Mouse (Mus musculus): ENCODE data around the gene Csk. TPM values are rescaled to one million over a fixed set of nuclear protein-coding genes. Genes with fewer than 3 reads are reported as not detected.

The Csk gene
- polyA plus RNA-seq (2015; fragmentation: Nextera tagmentation; extraction: Ambion mirVana), result 38.2 and 39.2 TPM in 2 replicates

- Histone ChIP-seq H3K9ac (ENCODE audit: low read depth, low read length) (no peak within 1 kb of the TSS), H3K9me3 (replicated peaks; ENCODE audit: control insufficient read depth, low read length, poor library complexity, severe bottlenecking) (no peaks in the 10 kb centered on the region), H3K27ac (ENCODE audit: low read length) (no peak within 1 kb of the TSS), H3K4me1 (ENCODE audit: control insufficient read depth, insufficient read depth, low read length) (peaks cover 3% of the 10 kb centered on the region; the same call in 1 of the 2 replicates), H3K4me2 (ENCODE audit: low read length) (no peak within 1 kb of the TSS), H3K27me3 (ENCODE audit: control insufficient read depth, insufficient read depth, low read depth, low read length) (no peaks in the 10 kb centered on the region), H3K4me3 (ENCODE audit: low read depth, low read length) (no peak within 1 kb of the TSS), H3K36me3 (ENCODE audit: control insufficient read depth, insufficient read depth, low read length) (no peaks in the 10 kb centered on the region)
- ATAC-seq, result no peak
- WGBS, result 36% methylated on average over 5 of the region's 5 CpGs
Measured at GRCm38 (mm10) chr9:57653283-57653682, at the start of gene Csk. Csk (minus strand) TSS chr9:57653631.

GRCm38 (mm10) chr9:57698466-57699150, 45.2 kb upstream of the Csk start:
- peaks cover 9% of the 10 kb centered on the region for H3K4me1 ChIP-seq (ENCODE audit: control insufficient read depth, insufficient read depth, low read length)
- no peak overlapping the region for H3K4me2 ChIP-seq (ENCODE audit: low read length)
- ATAC-seq, result no peak
- H3K9me3 ChIP-seq (replicated peaks; ENCODE audit: control insufficient read depth, low read length, poor library complexity, severe bottlenecking), result no peaks in the 10 kb centered on the region
- no peak overlapping the region for H3K27ac ChIP-seq (ENCODE audit: low read length)
- peaks cover 7% of the 10 kb centered on the region; the same call in 1 of the 2 replicates for H3K27me3 ChIP-seq (ENCODE audit: control insufficient read depth, insufficient read depth, low read depth, low read length)
- 85% methylated on average over 1 of the region's 1 CpGs for WGBS
- H3K4me3 ChIP-seq (ENCODE audit: low read depth, low read length), result no peak overlapping the region
- no peak overlapping the region for H3K9ac ChIP-seq (ENCODE audit: low read depth, low read length)
- no peaks in the 10 kb centered on the region for H3K36me3 ChIP-seq (ENCODE audit: control insufficient read depth, insufficient read depth, low read length)

GRCm38 (mm10) chr9:57697380-57697779, 43.9 kb upstream of the Csk start:
- Histone ChIP-seq H3K4me3 (ENCODE audit: low read depth, low read length) (no peak overlapping the region), H3K36me3 (ENCODE audit: control insufficient read depth, insufficient read depth, low read length) (no peaks in the 10 kb centered on the region), H3K27me3 (ENCODE audit: control insufficient read depth, insufficient read depth, low read depth, low read length) (peaks cover 7% of the 10 kb centered on the region; the same call in 1 of the 2 replicates), H3K9ac (ENCODE audit: low read depth, low read length) (no peak overlapping the region), H3K4me1 (ENCODE audit: control insufficient read depth, insufficient read depth, low read length) (peaks cover 9% of the 10 kb centered on the region), H3K4me2 (ENCODE audit: low read length) (no peak overlapping the region), H3K9me3 (replicated peaks; ENCODE audit: control insufficient read depth, low read length, poor library complexity, severe bottlenecking) (no peaks in the 10 kb centered on the region), H3K27ac (ENCODE audit: low read length) (no peak overlapping the region)
- WGBS, result 26% methylated on average over 4 of the region's 4 CpGs
- peak; percentile 33; the same call in 1 of the 2 replicates for ATAC-seq

GRCm38 (mm10) chr9:57696380-57697285, 43.2 kb upstream of the Csk start:
- Histone ChIP-seq H3K9me3 (replicated peaks; ENCODE audit: control insufficient read depth, low read length, poor library complexity, severe bottlenecking) (no peaks in the 10 kb centered on the region), H3K4me2 (ENCODE audit: low read length) (peak overlapping the region; percentile 74), H3K9ac (ENCODE audit: low read depth, low read length) (peak overlapping the region; percentile 58), H3K27me3 (ENCODE audit: control insufficient read depth, insufficient read depth, low read depth, low read length) (peaks cover 7% of the 10 kb centered on the region; the same call in 1 of the 2 replicates), H3K36me3 (ENCODE audit: control insufficient read depth, insufficient read depth, low read length) (no peaks in the 10 kb centered on the region), H3K4me3 (ENCODE audit: low read depth, low read length) (peak overlapping the region; percentile 44), H3K4me1 (ENCODE audit: control insufficient read depth, insufficient read depth, low read length) (peaks cover 9% of the 10 kb centered on the region), H3K27ac (ENCODE audit: low read length) (no peak overlapping the region)
- ATAC-seq, result peak; percentile 80
- WGBS, result 1% methylated on average over 42 of the region's 42 CpGs

- H3K4me1 ChIP-seq (ENCODE audit: control insufficient read depth, insufficient read depth, low read length), result peaks cover 9% of the 10 kb centered on the region
- ATAC-seq, result no peak
- no peak overlapping the region for H3K9ac ChIP-seq (ENCODE audit: low read depth, low read length)
- H3K4me2 ChIP-seq (ENCODE audit: low read length), result no peak overlapping the region
- WGBS, result 80% methylated on average over 2 of the region's 2 CpGs
- H3K36me3 ChIP-seq (ENCODE audit: control insufficient read depth, insufficient read depth, low read length), result no peaks in the 10 kb centered on the region
- no peaks in the 10 kb centered on the region for H3K9me3 ChIP-seq (replicated peaks; ENCODE audit: control insufficient read depth, low read length, poor library complexity, severe bottlenecking)
- no peak overlapping the region for H3K4me3 ChIP-seq (ENCODE audit: low read depth, low read length)
- no peak overlapping the region for H3K27ac ChIP-seq (ENCODE audit: low read length)
- H3K27me3 ChIP-seq (ENCODE audit: control insufficient read depth, insufficient read depth, low read depth, low read length), result peaks cover 7% of the 10 kb centered on the region; the same call in 1 of the 2 replicates
Measured at GRCm38 (mm10) chr9:57694108-57694507, 40.7 kb upstream of the Csk start.

GRCm38 (mm10) chr9:57688606-57689005, 35.2 kb upstream of the Csk start:
- 87% methylated on average over 2 of the region's 2 CpGs for WGBS
- no peak for ATAC-seq
- H3K36me3 ChIP-seq (ENCODE audit: control insufficient read depth, insufficient read depth, low read length), result no peaks in the 10 kb centered on the region
- H3K27ac ChIP-seq (ENCODE audit: low read length), result no peak overlapping the region
- H3K4me3 ChIP-seq (ENCODE audit: low read depth, low read length), result no peak overlapping the region
- H3K4me2 ChIP-seq (ENCODE audit: low read length), result no peak overlapping the region
- H3K9me3 ChIP-seq (replicated peaks; ENCODE audit: control insufficient read depth, low read length, poor library complexity, severe bottlenecking), result no peaks in the 10 kb centered on the region
- no peaks in the 10 kb centered on the region for H3K27me3 ChIP-seq (ENCODE audit: control insufficient read depth, insufficient read depth, low read depth, low read length)
- no peak overlapping the region for H3K9ac ChIP-seq (ENCODE audit: low read depth, low read length)
- no peaks in the 10 kb centered on the region for H3K4me1 ChIP-seq (ENCODE audit: control insufficient read depth, insufficient read depth, low read length)

- ATAC-seq, result no peak
Measured at GRCm38 (mm10) chr9:57688158-57688557, 34.7 kb upstream of the Csk start.

GRCm38 (mm10) chr9:57687751-57688150, 34.3 kb upstream of the Csk start, which contains the start of gene Cyp1a1:
Cyp1a1 (plus strand) TSS chr9:57687928.
- Histone ChIP-seq H3K27ac (ENCODE audit: low read length) (no peak within 1 kb of the TSS), H3K4me1 (ENCODE audit: control insufficient read depth, insufficient read depth, low read length) (no peaks in the 10 kb centered on the region), H3K27me3 (ENCODE audit: control insufficient read depth, insufficient read depth, low read depth, low read length) (no peaks in the 10 kb centered on the region), H3K4me3 (ENCODE audit: low read depth, low read length) (no peak within 1 kb of the TSS), H3K36me3 (ENCODE audit: control insufficient read depth, insufficient read depth, low read length) (no peaks in the 10 kb centered on the region), H3K9me3 (replicated peaks; ENCODE audit: control insufficient read depth, low read length, poor library complexity, severe bottlenecking) (no peaks in the 10 kb centered on the region), H3K4me2 (ENCODE audit: low read length) (no peak within 1 kb of the TSS), H3K9ac (ENCODE audit: low read depth, low read length) (no peak within 1 kb of the TSS)
- ATAC-seq, result no peak
- 93% methylated on average over 2 of the region's 2 CpGs for WGBS

More at GRCm38 (mm10) chr9:57688158-57688557, 34.7 kb upstream of the Csk start:
- Histone ChIP-seq H3K4me1 (ENCODE audit: control insufficient read depth, insufficient read depth, low read length) (no peaks in the 10 kb centered on the region), H3K4me3 (ENCODE audit: low read depth, low read length) (no peak overlapping the region), H3K9me3 (replicated peaks; ENCODE audit: control insufficient read depth, low read length, poor library complexity, severe bottlenecking) (no peaks in the 10 kb centered on the region), H3K27me3 (ENCODE audit: control insufficient read depth, insufficient read depth, low read depth, low read length) (no peaks in the 10 kb centered on the region), H3K9ac (ENCODE audit: low read depth, low read length) (no peak overlapping the region), H3K4me2 (ENCODE audit: low read length) (no peak overlapping the region), H3K36me3 (ENCODE audit: control insufficient read depth, insufficient read depth, low read length) (no peaks in the 10 kb centered on the region), H3K27ac (ENCODE audit: low read length) (no peak overlapping the region)
- 59% methylated on average over 2 of the region's 2 CpGs for WGBS

- Histone ChIP-seq H3K9ac (ENCODE audit: low read depth, low read length) (no peak overlapping the region), H3K27ac (ENCODE audit: low read length) (no peak overlapping the region), H3K4me1 (ENCODE audit: control insufficient read depth, insufficient read depth, low read length) (no peaks in the 10 kb centered on the region), H3K9me3 (replicated peaks; ENCODE audit: control insufficient read depth, low read length, poor library complexity, severe bottlenecking) (no peaks in the 10 kb centered on the region), H3K4me2 (ENCODE audit: low read length) (no peak overlapping the region), H3K4me3 (ENCODE audit: low read depth, low read length) (no peak overlapping the region), H3K36me3 (ENCODE audit: control insufficient read depth, insufficient read depth, low read length) (no peaks in the 10 kb centered on the region), H3K27me3 (ENCODE audit: control insufficient read depth, insufficient read depth, low read depth, low read length) (no peaks in the 10 kb centered on the region)
- ATAC-seq, result no peak
- 90% methylated on average over 5 of the region's 5 CpGs for WGBS
Measured at GRCm38 (mm10) chr9:57686011-57686410, 32.6 kb upstream of the Csk start.
